Mouse (Mus musculus): ENCODE results near the gene Ccdc86. TPM values are rescaled to one million over a fixed set of nuclear protein-coding genes. Genes with fewer than 3 reads are reported as not detected.
A peak's percentile ranks its signal among the peaks of the same experiment; 100 is the strongest.

Ccdc86 gene
- polyA plus RNA-seq, 1 experiment from 2014 or later: 9.8 TPM

GRCm38 (mm10) chr19:10905728-10906000 lies 43.4 kb downstream of the Ccdc86 start:
- Histone ChIP-seq H3K27ac (ENCODE audit: low read depth, low read length) (no peak overlapping the region), H3K4me2 (ENCODE audit: low read depth, low read length) (no peak overlapping the region), H3K9me3 (ENCODE audit: control insufficient read depth, low read length) (no peaks in the 10 kb centered on the region), H3K27me3 (ENCODE audit: control insufficient read depth, insufficient read depth, low read length) (no peaks in the 10 kb centered on the region), H3K36me3 (ENCODE audit: control insufficient read depth, insufficient read depth, low read length) (peaks cover 52% of the 10 kb centered on the region), H3K4me1 (ENCODE audit: control insufficient read depth, insufficient read depth, low read length) (no peaks in the 10 kb centered on the region), H3K4me3 (ENCODE audit: low read depth, low read length) (no peak overlapping the region), H3K9ac (replicated peaks; ENCODE audit: low read depth, low read length) (no peak overlapping the region)
- WGBS: 92% methylated on average over 5 of the region's 5 CpGs
- no peak for ATAC-seq (ENCODE audit: low read depth)

GRCm38 (mm10) chr19:10904927-10905727 lies 43.9 kb downstream of the Ccdc86 start:
- Histone ChIP-seq H3K9me3 (ENCODE audit: control insufficient read depth, low read length) (no peaks in the 10 kb centered on the region), H3K4me1 (ENCODE audit: control insufficient read depth, insufficient read depth, low read length) (no peaks in the 10 kb centered on the region), H3K27me3 (ENCODE audit: control insufficient read depth, insufficient read depth, low read length) (no peaks in the 10 kb centered on the region), H3K4me3 (ENCODE audit: low read depth, low read length) (no peak overlapping the region), H3K27ac (ENCODE audit: low read depth, low read length) (no peak overlapping the region), H3K4me2 (ENCODE audit: low read depth, low read length) (no peak overlapping the region), H3K9ac (replicated peaks; ENCODE audit: low read depth, low read length) (no peak overlapping the region), H3K36me3 (ENCODE audit: control insufficient read depth, insufficient read depth, low read length) (peaks cover 58% of the 10 kb centered on the region)
- WGBS: 58% methylated on average over 7 of the region's 7 CpGs
- peak; percentile 44; the same call in 1 of the 2 replicates for ATAC-seq (ENCODE audit: low read depth)

GRCm38 (mm10) chr19:10904512-10904911 lies 44.6 kb downstream of the Ccdc86 start:
- peaks cover 64% of the 10 kb centered on the region for H3K36me3 ChIP-seq (ENCODE audit: control insufficient read depth, insufficient read depth, low read length)
- H3K4me2 ChIP-seq (ENCODE audit: low read depth, low read length): no peak overlapping the region
- 94% methylated on average over 5 of the region's 5 CpGs for WGBS
- no peaks in the 10 kb centered on the region for H3K9me3 ChIP-seq (ENCODE audit: control insufficient read depth, low read length)
- no peaks in the 10 kb centered on the region for H3K27me3 ChIP-seq (ENCODE audit: control insufficient read depth, insufficient read depth, low read length)
- ATAC-seq (ENCODE audit: low read depth): no peak
- no peak overlapping the region for H3K27ac ChIP-seq (ENCODE audit: low read depth, low read length)
- no peak overlapping the region for H3K4me3 ChIP-seq (ENCODE audit: low read depth, low read length)
- no peak overlapping the region for H3K9ac ChIP-seq (replicated peaks; ENCODE audit: low read depth, low read length)
- H3K4me1 ChIP-seq (ENCODE audit: control insufficient read depth, insufficient read depth, low read length): no peaks in the 10 kb centered on the region

GRCm38 (mm10) chr19:10901046-10901445 lies 48.0 kb downstream of the Ccdc86 start:
- Histone ChIP-seq H3K9me3 (ENCODE audit: control insufficient read depth, low read length) (no peaks in the 10 kb centered on the region), H3K4me3 (ENCODE audit: low read depth, low read length) (no peak overlapping the region), H3K4me2 (ENCODE audit: low read depth, low read length) (no peak overlapping the region), H3K27me3 (ENCODE audit: control insufficient read depth, insufficient read depth, low read length) (no peaks in the 10 kb centered on the region), H3K4me1 (ENCODE audit: control insufficient read depth, insufficient read depth, low read length) (peaks cover 9% of the 10 kb centered on the region), H3K27ac (ENCODE audit: low read depth, low read length) (no peak overlapping the region), H3K9ac (replicated peaks; ENCODE audit: low read depth, low read length) (no peak overlapping the region), H3K36me3 (ENCODE audit: control insufficient read depth, insufficient read depth, low read length) (peaks cover 62% of the 10 kb centered on the region)
- WGBS: 92% methylated on average over 5 of the region's 5 CpGs
- no peak for ATAC-seq (ENCODE audit: low read depth)

GRCm38 (mm10) chr19:10900315-10900714 lies 48.8 kb downstream of the Ccdc86 start:
- Histone ChIP-seq H3K4me3 (ENCODE audit: low read depth, low read length) (no peak overlapping the region), H3K9me3 (ENCODE audit: control insufficient read depth, low read length) (no peaks in the 10 kb centered on the region), H3K36me3 (ENCODE audit: control insufficient read depth, insufficient read depth, low read length) (peaks cover 57% of the 10 kb centered on the region), H3K4me2 (ENCODE audit: low read depth, low read length) (no peak overlapping the region), H3K27me3 (ENCODE audit: control insufficient read depth, insufficient read depth, low read length) (no peaks in the 10 kb centered on the region), H3K4me1 (ENCODE audit: control insufficient read depth, insufficient read depth, low read length) (peaks cover 9% of the 10 kb centered on the region), H3K9ac (replicated peaks; ENCODE audit: low read depth, low read length) (no peak overlapping the region), H3K27ac (ENCODE audit: low read depth, low read length) (no peak overlapping the region)
- ATAC-seq (ENCODE audit: low read depth): no peak
- WGBS: 90% methylated on average over 6 of the region's 6 CpGs

GRCm38 (mm10) chr19:10897491-10897890 lies 51.6 kb downstream of the Ccdc86 start:
- Histone ChIP-seq H3K9me3 (ENCODE audit: control insufficient read depth, low read length) (no peaks in the 10 kb centered on the region), H3K36me3 (ENCODE audit: control insufficient read depth, insufficient read depth, low read length) (peaks cover 36% of the 10 kb centered on the region), H3K4me3 (ENCODE audit: low read depth, low read length) (no peak overlapping the region), H3K4me1 (ENCODE audit: control insufficient read depth, insufficient read depth, low read length) (peaks cover 11% of the 10 kb centered on the region), H3K9ac (replicated peaks; ENCODE audit: low read depth, low read length) (no peak overlapping the region), H3K4me2 (ENCODE audit: low read depth, low read length) (no peak overlapping the region), H3K27ac (ENCODE audit: low read depth, low read length) (no peak overlapping the region), H3K27me3 (ENCODE audit: control insufficient read depth, insufficient read depth, low read length) (no peaks in the 10 kb centered on the region)
- no peak for ATAC-seq (ENCODE audit: low read depth)
- WGBS: 92% methylated on average over 8 of the region's 8 CpGs

- no peaks in the 10 kb centered on the region for H3K9me3 ChIP-seq (ENCODE audit: control insufficient read depth, low read length)
- peak overlapping the region; percentile 83; the same call in 1 of the 2 replicates for H3K9ac ChIP-seq (replicated peaks; ENCODE audit: low read depth, low read length)
- peak overlapping the region; percentile 93; the same call in 1 of the 2 replicates for H3K4me3 ChIP-seq (ENCODE audit: low read depth, low read length)
- peaks cover 30% of the 10 kb centered on the region for H3K36me3 ChIP-seq (ENCODE audit: control insufficient read depth, insufficient read depth, low read length)
- no peak overlapping the region for H3K27ac ChIP-seq (ENCODE audit: low read depth, low read length)
- no peaks in the 10 kb centered on the region for H3K27me3 ChIP-seq (ENCODE audit: control insufficient read depth, insufficient read depth, low read length)
- peak overlapping the region; percentile 70; the same call in 1 of the 2 replicates for H3K4me2 ChIP-seq (ENCODE audit: low read depth, low read length)
- ATAC-seq (ENCODE audit: low read depth): no peak
- H3K4me1 ChIP-seq (ENCODE audit: control insufficient read depth, insufficient read depth, low read length): peaks cover 11% of the 10 kb centered on the region
- 88% methylated on average over 7 of the region's 7 CpGs for WGBS
Measured at GRCm38 (mm10) chr19:10896849-10897248, 52.2 kb downstream of the Ccdc86 start.

GRCm38 (mm10) chr19:10895708-10896107 lies 53.4 kb downstream of the Ccdc86 start:
- ATAC-seq (ENCODE audit: low read depth): no peak
- Histone ChIP-seq H3K27me3 (ENCODE audit: control insufficient read depth, insufficient read depth, low read length) (no peaks in the 10 kb centered on the region), H3K9ac (replicated peaks; ENCODE audit: low read depth, low read length) (peak overlapping the region; percentile 83), H3K36me3 (ENCODE audit: control insufficient read depth, insufficient read depth, low read length) (peaks cover 20% of the 10 kb centered on the region), H3K4me2 (ENCODE audit: low read depth, low read length) (peak overlapping the region; percentile 70), H3K4me1 (ENCODE audit: control insufficient read depth, insufficient read depth, low read length) (peaks cover 11% of the 10 kb centered on the region), H3K27ac (ENCODE audit: low read depth, low read length) (peak overlapping the region; percentile 85), H3K9me3 (ENCODE audit: control insufficient read depth, low read length) (no peaks in the 10 kb centered on the region), H3K4me3 (ENCODE audit: low read depth, low read length) (peak overlapping the region; percentile 93)
- WGBS: 2% methylated on average over 16 of the region's 16 CpGs

GRCm38 (mm10) chr19:10895016-10895528 lies 54.0 kb downstream of the Ccdc86 start, which contains the start of gene Prpf19:
Prpf19 (plus strand) TSS chr19:10895231.
- Histone ChIP-seq H3K27ac (ENCODE audit: low read depth, low read length) (peak within 1 kb of the TSS; percentile 85), H3K4me3 (ENCODE audit: low read depth, low read length) (peak within 1 kb of the TSS; percentile 93), H3K4me1 (ENCODE audit: control insufficient read depth, insufficient read depth, low read length) (peaks cover 11% of the 10 kb centered on the region), H3K36me3 (ENCODE audit: control insufficient read depth, insufficient read depth, low read length) (peaks cover 13% of the 10 kb centered on the region; the same call in 1 of the 2 replicates), H3K9me3 (ENCODE audit: control insufficient read depth, low read length) (no peaks in the 10 kb centered on the region), H3K9ac (replicated peaks; ENCODE audit: low read depth, low read length) (peak within 1 kb of the TSS; percentile 83), H3K4me2 (ENCODE audit: low read depth, low read length) (peak within 1 kb of the TSS; percentile 70), H3K27me3 (ENCODE audit: control insufficient read depth, insufficient read depth, low read length) (no peaks in the 10 kb centered on the region)
- WGBS: under 1% methylated on average over 43 of the region's 43 CpGs
- ATAC-seq (ENCODE audit: low read depth): peak; percentile 96
